Mouse (Mus musculus) CH12.LX (cell line): Measurements from ENCODE around the gene Apobec3. TPM values are rescaled to one million over a fixed set of nuclear protein-coding genes. Genes with fewer than 3 reads are reported as not detected.
"Not testable (repeated sequence)": the region's sequence is repeated elsewhere in the genome, so short reads cannot be mapped to it uniquely, and the experiment has no call there.

ENCODE experiments used
- DNase-seq: peaks from one replicate; pipeline ENCODE4 v3.0.0-alpha.2; 2013; ENCODE audit errors: extremely low read depth
- H3K27ac ChIP-seq: 2 replicates; pipeline ENCODE4 v1.5.1; 2012; ENCODE audit warnings: low read depth, mild to moderate bottlenecking, control low read depth, moderate library complexity; ENCODE audit not compliant: insufficient read depth
- H3K27me3 ChIP-seq: replicated peaks from 2 replicates; pipeline ENCODE3; 2012; ENCODE audit warnings: inconsistent platforms
- H3K36me3 ChIP-seq, 2 experiments: replicated peaks in 1 of 2; 2 replicates each; pipeline versions ENCODE3 to v1.6.1; 2012; ENCODE audit warnings: inconsistent platforms in 1 of 2, low read length in 1 of 2, mild to moderate bottlenecking in 1 of 2, mixed read lengths in 1 of 2, moderate library complexity in 1 of 2; ENCODE audit not compliant: control insufficient read depth in 1 of 2, insufficient read depth in 1 of 2
- H3K4me1 ChIP-seq, 2 experiments: 2 replicates each; pipeline ENCODE4 v1.6.1; 2012; ENCODE audit warnings: inconsistent platforms in 1 of 2, moderate library complexity in 1 of 2; ENCODE audit not compliant: insufficient read depth in 2 of 2, control insufficient read depth in 1 of 2
- H3K4me2 ChIP-seq: 2 replicates; pipeline ENCODE4 v1.6.1; 2012; ENCODE audit warnings: low read depth, mild to moderate bottlenecking, control low read depth; ENCODE audit not compliant: poor library complexity, insufficient read depth, severe bottlenecking
- H3K4me3 ChIP-seq, 3 experiments: fragments of 150-350 bp in 1 of 3; sonication (generic) in 1 of 3; replicated peaks in 1 of 3; 2 replicates each; pipeline versions ENCODE3 to v1.5.1; 2011 to 2012; ENCODE audit warnings: low read depth in 2 of 3, low read length in 2 of 3, mild to moderate bottlenecking in 2 of 3, moderate library complexity in 2 of 3, control low read depth in 1 of 3, improper control_type of control experiment in 1 of 3, inconsistent platforms in 1 of 3, mixed read lengths in 1 of 3; ENCODE audit not compliant: poor library complexity in 1 of 3
- H3K79me2 ChIP-seq: replicated peaks from 2 replicates; pipeline ENCODE4 v1.6.1; 2012; ENCODE audit warnings: mild to moderate bottlenecking, moderate library complexity; ENCODE audit not compliant: control insufficient read depth, poor library complexity, insufficient read depth, severe bottlenecking; ENCODE audit errors: extremely low read depth
- H3K9ac ChIP-seq: 2 replicates; pipeline ENCODE4 v1.6.1; 2012; ENCODE audit warnings: low read depth, mild to moderate bottlenecking, control low read depth, moderate library complexity; ENCODE audit not compliant: insufficient read depth
- H3K9me3 ChIP-seq: replicated peaks from 2 replicates; pipeline ENCODE3; 2012; ENCODE audit warnings: low read length, inconsistent platforms, mixed read lengths
- CHD2 ChIP-seq: IDR thresholded peaks from 2 replicates; pipeline ENCODE4 v1.6.1; 2011; ENCODE audit warnings: low read length, improper control_type of control experiment
- CTCF ChIP-seq, 2 experiments: IDR thresholded peaks in 1 of 2; conservative IDR thresholded peaks in 1 of 2; 2 replicates each; pipeline ENCODE4 v1.5.1; 2011 to 2012; ENCODE audit warnings: low read depth in 2 of 2, low read length in 2 of 2, improper control_type of control experiment in 1 of 2, inconsistent platforms in 1 of 2, mild to moderate bottlenecking in 1 of 2, moderate library complexity in 1 of 2
- E2F4 ChIP-seq: IDR thresholded peaks from 2 replicates; pipeline ENCODE4 v1.6.1; 2011; ENCODE audit warnings: low read depth, low read length, improper control_type of control experiment; ENCODE audit not compliant: insufficient replicate concordance
- EP300 ChIP-seq: IDR thresholded peaks from 2 replicates; pipeline ENCODE4 v1.6.1; 2011; ENCODE audit warnings: low read length, improper control_type of control experiment
- ETS1 ChIP-seq: conservative IDR thresholded peaks from 2 replicates; pipeline ENCODE4 v1.6.1; 2012; ENCODE audit warnings: low read depth, mild to moderate bottlenecking, inconsistent platforms, low read length, improper control_type of control experiment, moderate library complexity
- GABPA ChIP-seq: IDR thresholded peaks from 2 replicates; pipeline ENCODE4 v1.6.1; 2012; ENCODE audit warnings: low read depth, low read length, improper control_type of control experiment, inconsistent platforms; ENCODE audit not compliant: insufficient replicate concordance
- HCFC1 ChIP-seq: IDR thresholded peaks from 2 replicates; pipeline ENCODE4 v1.6.1; 2012; ENCODE audit warnings: low read depth, mild to moderate bottlenecking, inconsistent platforms, low read length, improper control_type of control experiment
- MAFK ChIP-seq: IDR thresholded peaks from 2 replicates; pipeline ENCODE4 v1.6.1; 2011; ENCODE audit warnings: low read length, improper control_type of control experiment; ENCODE audit not compliant: insufficient replicate concordance
- MAZ ChIP-seq: IDR thresholded peaks from 2 replicates; pipeline ENCODE4 v1.6.1; 2012; ENCODE audit warnings: low read depth, mild to moderate bottlenecking, inconsistent platforms, low read length, improper control_type of control experiment, moderate library complexity
- MXI1 ChIP-seq: IDR thresholded peaks from 2 replicates; pipeline ENCODE4 v1.6.1; 2011; ENCODE audit warnings: mild to moderate bottlenecking, low read depth, low read length, improper control_type of control experiment
- NELFE ChIP-seq: IDR thresholded peaks from 2 replicates; pipeline ENCODE4 v1.6.1; 2011; ENCODE audit warnings: low read depth, low read length, improper control_type of control experiment
- NRF1 ChIP-seq: IDR thresholded peaks from 2 replicates; pipeline ENCODE4 v1.6.1; 2014; ENCODE audit warnings: low read depth, mild to moderate bottlenecking, inconsistent platforms, low read length, improper control_type of control experiment, moderate library complexity
- SIN3A ChIP-seq: IDR thresholded peaks from 2 replicates; pipeline ENCODE4 v1.6.1; 2012; ENCODE audit warnings: low read length, improper control_type of control experiment, inconsistent platforms
- SMC3 ChIP-seq: IDR thresholded peaks from 2 replicates; pipeline ENCODE4 v1.6.1; 2011; ENCODE audit warnings: low read depth, low read length, improper control_type of control experiment
- TBP ChIP-seq: conservative IDR thresholded peaks from 2 replicates; pipeline ENCODE4 v1.6.1; 2011; ENCODE audit warnings: low read depth, low read length, improper control_type of control experiment
- ZC3H11A ChIP-seq: IDR thresholded peaks from 2 replicates; pipeline ENCODE4 v1.6.1; 2012; ENCODE audit warnings: low read depth, mild to moderate bottlenecking, inconsistent platforms, low read length, improper control_type of control experiment
- ZMIZ1 ChIP-seq: IDR thresholded peaks from 2 replicates; pipeline ENCODE4 v1.6.1; 2012; ENCODE audit warnings: low read depth, mild to moderate bottlenecking, inconsistent platforms, low read length, improper control_type of control experiment
- ZNF384 ChIP-seq: IDR thresholded peaks from 2 replicates; pipeline ENCODE4 v1.6.1; 2012; ENCODE audit warnings: low read depth, low read length, improper control_type of control experiment, inconsistent platforms
- dilution Hi-C: fragments of 300-500 bp; cut with MboI; formaldehyde crosslinking; loops from 2 replicates; pipeline ENCODE4 v1.14.3; 2020; ENCODE audit warnings: low sequenced_read_pairs; ENCODE audit not compliant: extremely low pct_unique_long_range_greater_than_20kb, extremely low pct_ligation_motif_present
- in situ Hi-C: fragments of 300-500 bp; cut with MboI; formaldehyde crosslinking; loops from 3 replicates; pipeline ENCODE4 v1.14.3; 2019; ENCODE audit warnings: low sequenced_read_pairs, low pct_ligation_motif_present, low pct_unique_long_range_greater_than_20kb, mixed read lengths
- polyA plus RNA-seq: library from polyadenylated mRNA; unstranded; fragments of >175 nt; gene quantifications from 2 replicates; pipeline ENCODE4 v1.2.1, GENCODE M21; 2012; ENCODE audit warnings: low read depth; ENCODE audit not compliant: insufficient read length
- total RNA-seq, 2 experiments: library from RNA; depleted of rRNA; stranded (reverse); fragments of 300-350 nt in 1 of 2; fragments of >200 nt in 1 of 2; gene quantifications; 2 replicates each; pipeline ENCODE4 v1.2.3; 2012 to 2014

Gene Apobec3
- total and polyA plus RNA-seq, 3 experiments: 3.9 to 94.3 (median 10.4) TPM

- H3K9ac ChIP-seq: no peak overlapping the region
- peaks cover 2 to 24% of the 10 kb centered on the region in 2 experiments for H3K4me1 ChIP-seq
- in situ Hi-C loops (no loop called here), dilution Hi-C loops (no loop called here)
- peaks cover 11% of the 10 kb centered on the region for H3K9me3 ChIP-seq
- no peak for TF ChIP-seq ZNF384
- TF ChIP-seq SIN3A: no peak
- TF ChIP-seq SMC3: no peak
- TF ChIP-seq GABPA: no peak
- TF ChIP-seq MAZ: no peak
- no peak for TF ChIP-seq ZMIZ1
- no peak for TF ChIP-seq CTCF (conservative IDR thresholded peaks at IDR 0.05 in 1 of 2, IDR thresholded peaks at IDR 0.05 in 1 of 2; ENCODE audit: low read depth in 2 of 2, low read length in 2 of 2)
- no peak for TF ChIP-seq E2F4
- no peak for TF ChIP-seq MAFK
- no peak for TF ChIP-seq HCFC1
- TF ChIP-seq NRF1: no peak
- no peak for TF ChIP-seq ZC3H11A
- no peak for TF ChIP-seq NELFE
- no peak for TF ChIP-seq CHD2
- TF ChIP-seq EP300: no peak
- no peak for TF ChIP-seq ETS1
- no peak for TF ChIP-seq TBP
- TF ChIP-seq MXI1: no peak
- H3K36me3 ChIP-seq: peaks cover 3 to 50% of the 10 kb centered on the region in 2 experiments
- no peak for DNase-seq
- H3K27ac ChIP-seq: no peak overlapping the region
- no peaks in the 10 kb centered on the region for H3K27me3 ChIP-seq
- H3K4me3 ChIP-seq: no peak overlapping the region
- H3K4me2 ChIP-seq: no peak overlapping the region
- no peaks in the 10 kb centered on the region for H3K79me2 ChIP-seq
Observed at GRCm38 (mm10) chr15:79906855-79907254, 15.4 kb downstream of the Apobec3 start.

GRCm38 (mm10) chr15:79909006-79909405 lies 17.5 kb downstream of the Apobec3 start:
- Histone ChIP-seq H3K36me3 (peaks cover 3 to 51% of the 10 kb centered on the region in 2 experiments), H3K9me3 (peaks cover 11% of the 10 kb centered on the region)
- H3K4me3 ChIP-seq, H3K4me2 ChIP-seq, H3K27me3 ChIP-seq, H3K4me1 ChIP-seq, H3K9ac ChIP-seq, DNase-seq, H3K27ac ChIP-seq, dilution Hi-C loops, H3K79me2 ChIP-seq, in situ Hi-C loops: not testable (repeated sequence)
